Mouse (Mus musculus): ENCODE measurements around the gene Rgs3. TPM values are rescaled to one million over a fixed set of nuclear protein-coding genes. Genes with fewer than 3 reads are reported as not detected.
"Not testable (repeated sequence)": the region's sequence is repeated elsewhere in the genome, so short reads cannot be mapped to it uniquely, and the experiment has no call there.

The Rgs3 gene
- polyA plus RNA-seq, 1 experiment: 45.8 TPM

GRCm38 (mm10) chr4:62590878-62591277, 31.2 kb downstream of the Rgs3 start:
- peaks cover 4% of the 10 kb centered on the region; the same call in 1 of the 2 replicates for H3K4me1 ChIP-seq (ENCODE audit: control insufficient read depth, insufficient read depth, insufficient read length, low read length)
- H3K27me3 ChIP-seq (ENCODE audit: control insufficient read depth, insufficient read depth, low read length): no peaks in the 10 kb centered on the region
- H3K27ac ChIP-seq (ENCODE audit: insufficient read depth, low read depth, low read length): no peak overlapping the region
- no peak for TF ChIP-seq POLR2A (IDR thresholded peaks at IDR 0.05; ENCODE audit: low read depth, low read length)
- no peak for TF ChIP-seq CTCF (IDR thresholded peaks at IDR 0.05; ENCODE audit: extremely low read depth, insufficient read length, insufficient replicate concordance, low read depth, low read length)
- H3K36me3 ChIP-seq (ENCODE audit: control insufficient read depth, insufficient read depth, low read length): no peaks in the 10 kb centered on the region
- 84% methylated on average over 1 of the region's 1 CpGs for WGBS
- no peak overlapping the region for H3K4me3 ChIP-seq (ENCODE audit: low read depth, low read length)

- Histone ChIP-seq H3K36me3 (ENCODE audit: control insufficient read depth, insufficient read depth, low read length) (no peaks in the 10 kb centered on the region), H3K27ac (ENCODE audit: insufficient read depth, low read depth, low read length) (no peak overlapping the region), H3K27me3 (ENCODE audit: control insufficient read depth, insufficient read depth, low read length) (no peaks in the 10 kb centered on the region), H3K4me3 (ENCODE audit: low read depth, low read length) (no peak overlapping the region), H3K4me1 (ENCODE audit: control insufficient read depth, insufficient read depth, insufficient read length, low read length) (peaks cover 4% of the 10 kb centered on the region; the same call in 1 of the 2 replicates)
- WGBS: 31% methylated on average over 11 of the region's 11 CpGs
- TF ChIP-seq CTCF (IDR thresholded peaks at IDR 0.05; ENCODE audit: extremely low read depth, insufficient read length, insufficient replicate concordance, low read depth, low read length) (no peak), POLR2A (IDR thresholded peaks at IDR 0.05; ENCODE audit: low read depth, low read length) (no peak)
Measured at GRCm38 (mm10) chr4:62591326-62591725, 31.7 kb downstream of the Rgs3 start.

GRCm38 (mm10) chr4:62593546-62594240, 34.0 kb downstream of the Rgs3 start:
- not testable (repeated sequence) for H3K27me3 ChIP-seq (ENCODE audit: control insufficient read depth, insufficient read depth, low read length); H3K36me3 ChIP-seq (ENCODE audit: control insufficient read depth, insufficient read depth, low read length); H3K27ac ChIP-seq (ENCODE audit: insufficient read depth, low read depth, low read length); H3K4me1 ChIP-seq (ENCODE audit: control insufficient read depth, insufficient read depth, insufficient read length, low read length); H3K4me3 ChIP-seq (ENCODE audit: low read depth, low read length)
- 94% methylated on average over 24 of the region's 24 CpGs for WGBS

- Histone ChIP-seq H3K4me1 (ENCODE audit: control insufficient read depth, insufficient read depth, insufficient read length, low read length) (peaks cover 4% of the 10 kb centered on the region; the same call in 1 of the 2 replicates), H3K27ac (ENCODE audit: insufficient read depth, low read depth, low read length) (no peak overlapping the region), H3K27me3 (ENCODE audit: control insufficient read depth, insufficient read depth, low read length) (no peaks in the 10 kb centered on the region), H3K4me3 (ENCODE audit: low read depth, low read length) (no peak overlapping the region), H3K36me3 (ENCODE audit: control insufficient read depth, insufficient read depth, low read length) (0 out of 2 replicates have a peak, but pooled peaks cover 2% of the 10 kb centered on the region)
- no peak for TF ChIP-seq POLR2A (IDR thresholded peaks at IDR 0.05; ENCODE audit: low read depth, low read length)
- no peak for TF ChIP-seq CTCF (IDR thresholded peaks at IDR 0.05; ENCODE audit: extremely low read depth, insufficient read length, insufficient replicate concordance, low read depth, low read length)
- WGBS: 81% methylated on average over 5 of the region's 5 CpGs
Measured at GRCm38 (mm10) chr4:62594442-62594841, 34.8 kb downstream of the Rgs3 start.

- H3K27me3 ChIP-seq (ENCODE audit: control insufficient read depth, insufficient read depth, low read length): no peaks in the 10 kb centered on the region
- no peak overlapping the region for H3K4me3 ChIP-seq (ENCODE audit: low read depth, low read length)
- 69% methylated on average over 5 of the region's 5 CpGs for WGBS
- H3K36me3 ChIP-seq (ENCODE audit: control insufficient read depth, insufficient read depth, low read length): 0 out of 2 replicates have a peak, but pooled peaks cover 2% of the 10 kb centered on the region
- 0 out of 2 replicates have a peak, but pooled peaks cover 2% of the 10 kb centered on the region for H3K4me1 ChIP-seq (ENCODE audit: control insufficient read depth, insufficient read depth, insufficient read length, low read length)
- H3K27ac ChIP-seq (ENCODE audit: insufficient read depth, low read depth, low read length): no peak overlapping the region
- TF ChIP-seq CTCF (IDR thresholded peaks at IDR 0.05; ENCODE audit: extremely low read depth, insufficient read length, insufficient replicate concordance, low read depth, low read length) (no peak), POLR2A (IDR thresholded peaks at IDR 0.05; ENCODE audit: low read depth, low read length) (no peak)
Measured at GRCm38 (mm10) chr4:62596051-62596450, 36.4 kb downstream of the Rgs3 start.

GRCm38 (mm10) chr4:62600549-62600948, 40.9 kb downstream of the Rgs3 start:
- no peak overlapping the region for H3K27ac ChIP-seq (ENCODE audit: insufficient read depth, low read depth, low read length)
- H3K36me3 ChIP-seq (ENCODE audit: control insufficient read depth, insufficient read depth, low read length): 0 out of 2 replicates have a peak, but pooled peaks cover 2% of the 10 kb centered on the region
- H3K4me3 ChIP-seq (ENCODE audit: low read depth, low read length): no peak overlapping the region
- H3K4me1 ChIP-seq (ENCODE audit: control insufficient read depth, insufficient read depth, insufficient read length, low read length): peaks cover 2% of the 10 kb centered on the region; the same call in 1 of the 2 replicates
- TF ChIP-seq CTCF (IDR thresholded peaks at IDR 0.05; ENCODE audit: extremely low read depth, insufficient read length, insufficient replicate concordance, low read depth, low read length) (no peak), POLR2A (IDR thresholded peaks at IDR 0.05; ENCODE audit: low read depth, low read length) (no peak)
- 76% methylated on average over 1 of the region's 1 CpGs for WGBS
- H3K27me3 ChIP-seq (ENCODE audit: control insufficient read depth, insufficient read depth, low read length): no peaks in the 10 kb centered on the region

GRCm38 (mm10) chr4:62603607-62604006, 44.0 kb downstream of the Rgs3 start:
- Histone ChIP-seq H3K36me3 (ENCODE audit: control insufficient read depth, insufficient read depth, low read length) (no peaks in the 10 kb centered on the region), H3K27ac (ENCODE audit: insufficient read depth, low read depth, low read length) (no peak overlapping the region), H3K4me3 (ENCODE audit: low read depth, low read length) (no peak overlapping the region), H3K27me3 (ENCODE audit: control insufficient read depth, insufficient read depth, low read length) (no peaks in the 10 kb centered on the region), H3K4me1 (ENCODE audit: control insufficient read depth, insufficient read depth, insufficient read length, low read length) (peaks cover 13% of the 10 kb centered on the region)
- TF ChIP-seq CTCF (IDR thresholded peaks at IDR 0.05; ENCODE audit: extremely low read depth, insufficient read length, insufficient replicate concordance, low read depth, low read length) (no peak), POLR2A (IDR thresholded peaks at IDR 0.05; ENCODE audit: low read depth, low read length) (no peak)
- WGBS: 81% methylated on average over 4 of the region's 4 CpGs

All from small intestine, adult 2 months (tissue).